Mouse (Mus musculus): ENCODE measurements around the gene Cdh20.

The Cdh20 gene

DNA sequence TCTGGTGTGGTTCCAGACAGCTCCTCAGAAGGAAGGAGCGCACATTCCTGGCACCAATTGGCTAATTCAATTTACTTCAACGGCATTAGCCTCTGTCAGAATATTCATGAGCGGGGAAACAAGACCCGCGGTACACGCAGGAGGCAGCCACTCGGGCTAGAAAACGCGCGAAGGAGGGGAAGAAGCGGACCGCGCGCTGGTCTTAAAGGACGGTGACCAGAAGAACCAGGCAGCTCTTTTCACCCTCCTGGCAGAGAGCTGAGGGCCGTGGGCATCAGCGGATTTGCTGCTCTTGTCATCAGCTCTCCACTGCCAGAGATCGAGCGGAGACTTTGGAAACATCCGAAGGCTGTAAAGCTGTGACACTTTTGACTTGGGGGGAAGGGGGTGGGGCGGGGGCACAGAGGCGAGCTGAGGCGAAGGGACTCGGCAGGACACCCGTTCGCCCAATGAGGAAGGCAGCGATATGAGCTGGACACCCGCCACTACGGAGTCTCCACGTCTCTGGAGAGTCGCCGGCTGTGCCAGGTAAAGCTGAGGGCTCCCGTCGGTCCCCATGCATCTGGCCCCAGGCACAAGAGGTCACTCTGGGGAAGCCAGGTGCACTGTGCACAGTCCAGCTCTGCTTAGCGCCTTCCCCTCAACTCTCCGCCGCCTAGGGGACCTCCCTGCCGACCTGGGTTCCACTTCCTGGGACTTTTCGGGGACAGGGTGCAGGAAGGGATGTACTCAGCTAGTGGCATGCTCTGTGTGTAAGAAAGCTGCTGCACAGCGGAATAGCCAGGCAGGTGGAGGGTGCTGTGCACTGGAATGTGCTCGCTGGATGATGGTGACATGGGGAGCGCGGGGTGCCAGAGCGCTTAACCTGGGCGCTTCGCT, at the start of gene Cdh20:
TSS of gene Cdh20 (plus strand) at position 159 of the 879 bp plus-strand sequence.
- in situ Hi-C loops (cut with MboI; ENCODE audit: low pct_unique_long_range_greater_than_20kb in 1 of 2, low sequenced_read_pairs in 2 of 2, unreplicated experiment in 1 of 2), result no loop called here

DNA sequence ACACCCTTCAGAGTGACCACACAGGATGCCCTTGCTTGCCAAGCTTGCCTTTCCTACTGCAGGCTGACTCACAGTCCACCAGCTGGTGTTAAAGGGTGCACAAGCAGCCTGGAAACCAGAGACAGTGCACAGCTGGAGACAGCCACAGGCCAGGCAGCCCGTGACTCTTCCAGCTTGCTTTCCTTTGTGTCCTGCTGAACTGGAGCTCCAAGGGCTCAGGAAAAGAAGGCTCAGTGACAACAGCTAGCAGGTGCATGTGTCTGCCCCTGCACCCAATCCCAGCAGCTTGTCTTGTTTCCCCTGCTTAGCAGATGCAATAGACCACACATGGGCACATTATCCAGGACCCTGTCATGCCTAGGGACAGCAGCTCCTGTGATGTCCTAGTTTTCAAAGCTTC, 21.5 kb upstream of the Cdh20 start:
- in situ Hi-C loops (cut with MboI; ENCODE audit: low pct_unique_long_range_greater_than_20kb in 1 of 2, low sequenced_read_pairs in 2 of 2, unreplicated experiment in 1 of 2), result no loop called here

DNA sequence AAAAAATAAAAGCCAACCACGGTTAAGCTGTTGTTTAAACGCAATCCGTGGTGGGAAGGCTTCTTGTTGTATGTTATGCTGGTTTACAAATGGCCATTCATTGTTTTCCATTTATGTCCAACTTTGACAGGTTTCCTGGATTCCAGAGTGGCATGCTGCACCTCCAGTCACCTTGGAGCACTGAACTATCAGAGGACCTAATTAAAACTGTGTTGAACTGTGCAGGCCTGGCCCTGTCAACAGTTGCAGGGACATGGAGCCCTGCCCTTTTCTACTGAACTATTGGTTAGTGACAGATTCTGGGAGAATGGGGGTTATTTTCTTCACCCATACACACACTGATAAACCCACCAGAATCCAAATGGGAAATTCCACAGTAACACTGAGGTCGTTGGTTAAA, 20.9 kb upstream of the Cdh20 start:
- in situ Hi-C loops (cut with MboI; ENCODE audit: low pct_unique_long_range_greater_than_20kb in 1 of 2, low sequenced_read_pairs in 2 of 2, unreplicated experiment in 1 of 2), result no loop called here

DNA sequence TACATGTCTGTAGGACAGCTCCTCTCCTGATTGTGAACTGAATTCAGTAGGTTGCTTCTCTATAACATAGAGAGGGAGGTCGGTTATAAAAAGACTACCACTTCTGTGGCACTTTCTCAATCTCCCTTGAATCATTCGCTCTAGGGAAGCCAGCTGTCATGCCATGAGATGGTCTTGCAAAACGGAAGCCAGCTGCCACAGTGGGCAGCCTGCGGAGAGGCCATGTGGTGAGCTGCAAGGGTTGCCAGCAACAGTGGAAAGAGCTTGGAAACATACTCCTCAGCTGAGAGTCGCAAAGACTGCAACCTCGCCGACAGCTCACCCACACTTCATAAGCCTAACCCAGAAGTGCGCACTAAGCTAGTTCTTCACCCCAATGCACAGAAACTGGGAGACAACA, 13.8 kb upstream of the Cdh20 start:
- in situ Hi-C loops (cut with MboI; ENCODE audit: low pct_unique_long_range_greater_than_20kb in 1 of 2, low sequenced_read_pairs in 2 of 2, unreplicated experiment in 1 of 2), result no loop called here

DNA sequence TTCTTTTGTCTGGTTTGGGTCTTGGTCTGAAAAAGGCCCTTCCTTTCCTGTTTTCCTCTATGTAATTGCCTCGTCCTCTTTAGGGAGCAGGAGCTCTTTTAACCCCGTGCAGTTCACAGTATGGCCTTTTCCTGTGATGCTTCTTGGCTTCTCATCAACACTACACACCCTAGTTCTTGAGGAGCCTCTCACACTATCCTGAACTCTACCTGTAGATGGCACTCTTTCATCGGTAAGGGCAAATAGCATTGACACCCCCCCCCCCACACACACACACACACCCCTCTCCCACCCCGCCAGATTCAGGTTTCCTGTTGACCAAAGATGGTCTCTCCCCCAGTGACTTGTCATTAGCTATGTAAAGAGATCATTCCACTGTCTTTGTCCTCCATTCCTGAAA, 12.4 kb upstream of the Cdh20 start:
- in situ Hi-C loops (cut with MboI; ENCODE audit: low pct_unique_long_range_greater_than_20kb in 1 of 2, low sequenced_read_pairs in 2 of 2, unreplicated experiment in 1 of 2), result no loop called here

DNA sequence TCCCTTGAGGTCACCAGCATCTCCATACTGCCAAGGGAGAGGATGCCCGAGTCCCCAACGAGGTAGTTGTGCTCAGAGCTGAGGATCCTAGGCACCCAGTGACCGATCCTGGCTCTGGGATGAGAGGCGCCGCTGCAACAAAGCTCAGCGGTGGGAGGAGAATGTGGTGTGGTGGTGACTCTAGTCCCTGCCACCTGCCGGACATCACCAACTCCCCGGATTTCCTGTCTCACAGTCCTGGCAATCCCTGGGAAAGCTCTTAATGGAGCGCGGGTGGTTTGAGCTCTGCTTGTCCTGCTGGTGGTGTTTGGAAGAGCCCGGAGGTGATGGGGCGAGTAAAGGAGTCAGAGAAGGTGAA, 900 bp downstream of the Cdh20 start:
- in situ Hi-C loops (cut with MboI; ENCODE audit: low pct_unique_long_range_greater_than_20kb in 1 of 2, low sequenced_read_pairs in 2 of 2, unreplicated experiment in 1 of 2), result no loop called here

DNA sequence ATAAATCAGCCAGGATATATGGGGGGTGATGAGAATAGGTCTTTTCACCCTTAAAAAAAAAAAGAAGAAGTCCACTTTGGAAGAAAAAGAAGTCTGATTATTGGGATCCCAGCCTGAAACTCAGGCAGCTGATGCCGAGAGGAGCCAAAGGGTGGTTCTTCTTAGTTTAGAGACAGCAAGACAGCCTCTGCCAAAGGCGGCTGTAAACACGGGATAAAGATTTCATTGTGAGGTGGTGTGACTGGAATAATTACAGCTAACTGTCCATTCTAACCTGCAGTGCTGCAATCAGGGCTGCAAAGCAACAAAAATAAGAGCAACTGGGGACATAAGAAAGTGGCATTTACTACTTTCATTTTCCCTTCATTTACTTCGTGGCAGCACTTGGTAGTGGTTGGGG, 3.6 kb downstream of the Cdh20 start:
- in situ Hi-C loops (cut with MboI; ENCODE audit: low pct_unique_long_range_greater_than_20kb in 1 of 2, low sequenced_read_pairs in 2 of 2, unreplicated experiment in 1 of 2), result no loop called here

DNA sequence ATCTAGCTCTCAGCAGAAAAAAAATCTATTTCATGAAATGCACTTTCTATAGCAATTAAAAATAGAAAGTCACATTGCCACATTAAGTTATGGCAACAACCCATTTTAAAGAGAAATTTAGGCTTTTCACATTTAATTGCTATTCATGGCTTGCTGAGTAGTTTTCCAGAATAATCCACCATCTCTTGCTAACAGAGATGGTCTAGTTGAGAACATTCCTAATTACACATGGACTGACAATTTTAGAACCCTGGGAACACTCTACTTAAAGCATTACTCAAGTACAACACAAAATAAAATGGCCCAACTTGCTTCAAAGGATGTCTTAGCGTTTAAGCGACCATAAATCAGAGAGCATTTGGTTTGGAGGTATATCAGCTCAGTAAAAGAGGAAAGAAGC, 4.9 kb downstream of the Cdh20 start:
- in situ Hi-C loops (cut with MboI; ENCODE audit: low pct_unique_long_range_greater_than_20kb in 1 of 2, low sequenced_read_pairs in 2 of 2, unreplicated experiment in 1 of 2), result no loop called here

DNA sequence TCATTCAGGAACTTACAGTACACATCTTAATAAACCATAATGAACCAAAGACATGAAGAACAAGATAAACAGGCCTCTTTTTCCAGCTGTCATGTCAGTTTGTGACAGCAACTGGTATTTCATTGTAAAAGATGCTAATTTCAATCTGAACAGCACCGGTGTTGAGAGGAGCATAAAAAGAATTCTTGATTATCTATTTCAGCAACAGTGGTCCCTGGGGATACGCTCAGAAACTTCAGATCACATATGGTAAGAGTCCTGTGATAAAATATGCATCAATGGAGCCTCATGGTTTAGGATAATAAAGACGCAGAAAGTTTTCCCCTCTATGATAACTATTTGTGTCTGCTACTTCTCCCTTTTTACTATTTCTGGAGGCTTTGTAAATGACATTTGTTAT, 25.2 kb downstream of the Cdh20 start:
- in situ Hi-C loops (cut with MboI; ENCODE audit: low pct_unique_long_range_greater_than_20kb in 1 of 2, low sequenced_read_pairs in 2 of 2, unreplicated experiment in 1 of 2), result no loop called here

DNA sequence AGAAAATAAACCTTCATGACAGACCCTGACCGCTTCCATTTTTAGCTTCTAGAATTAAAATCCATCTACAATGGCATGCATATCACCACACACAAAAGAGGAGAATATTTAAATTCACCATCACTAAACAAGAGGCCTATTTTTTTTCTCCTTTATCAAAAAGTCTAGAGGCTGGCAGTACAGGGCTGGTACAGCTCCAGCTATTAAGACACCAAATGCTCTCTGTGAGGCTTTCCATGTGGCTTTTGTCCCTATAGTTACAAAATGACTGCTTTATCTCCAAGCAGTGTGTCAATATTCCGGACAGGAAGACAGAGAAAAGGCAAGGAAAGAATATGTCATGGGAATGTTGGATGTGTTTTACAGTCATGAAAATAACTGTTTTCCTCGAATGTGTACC, 27.8 kb downstream of the Cdh20 start:
- in situ Hi-C loops (cut with MboI; ENCODE audit: low pct_unique_long_range_greater_than_20kb in 1 of 2, low sequenced_read_pairs in 2 of 2, unreplicated experiment in 1 of 2), result no loop called here

DNA sequence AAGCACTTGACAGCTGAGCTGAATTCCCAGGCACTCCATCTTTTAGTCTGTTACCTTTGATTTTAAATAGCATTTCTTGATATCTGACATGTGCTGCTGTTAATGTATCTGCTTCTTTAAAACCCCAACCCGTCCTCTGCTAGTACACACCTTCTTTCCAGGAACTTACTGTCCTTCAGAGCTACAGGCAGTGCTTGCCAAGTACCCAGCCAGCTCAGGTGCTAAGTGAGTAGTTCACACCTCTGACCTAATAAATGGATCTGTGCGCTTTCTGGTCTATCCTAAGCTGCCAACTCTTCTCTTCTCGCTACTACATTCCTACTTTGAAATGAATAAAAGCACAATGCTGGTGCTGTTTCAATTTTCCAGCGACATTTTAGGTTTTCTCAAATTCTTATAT, 28.8 kb downstream of the Cdh20 start:
- in situ Hi-C loops (cut with MboI; ENCODE audit: low pct_unique_long_range_greater_than_20kb in 1 of 2, low sequenced_read_pairs in 2 of 2, unreplicated experiment in 1 of 2), result no loop called here

DNA sequence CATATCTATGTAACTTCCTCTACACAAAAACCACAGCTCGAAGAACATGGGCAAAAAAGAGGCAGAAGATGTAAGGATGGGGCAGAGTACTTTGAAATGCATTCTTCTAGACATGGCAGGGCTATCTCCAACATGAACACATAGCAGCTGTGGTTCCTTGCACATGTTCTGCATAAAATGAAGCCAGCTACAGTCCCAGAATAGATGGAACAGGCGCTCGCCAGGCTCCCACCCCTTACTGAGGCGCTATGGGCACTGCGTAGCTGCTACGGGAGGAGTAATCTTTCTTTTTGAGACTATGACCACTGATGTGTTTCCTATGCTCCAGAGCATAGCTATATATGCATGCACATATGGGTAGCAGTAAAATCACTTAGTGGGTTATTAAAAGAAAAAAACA, 36.4 kb downstream of the Cdh20 start:
- in situ Hi-C loops (cut with MboI; ENCODE audit: low pct_unique_long_range_greater_than_20kb in 1 of 2, low sequenced_read_pairs in 2 of 2, unreplicated experiment in 1 of 2), result no loop called here

DNA sequence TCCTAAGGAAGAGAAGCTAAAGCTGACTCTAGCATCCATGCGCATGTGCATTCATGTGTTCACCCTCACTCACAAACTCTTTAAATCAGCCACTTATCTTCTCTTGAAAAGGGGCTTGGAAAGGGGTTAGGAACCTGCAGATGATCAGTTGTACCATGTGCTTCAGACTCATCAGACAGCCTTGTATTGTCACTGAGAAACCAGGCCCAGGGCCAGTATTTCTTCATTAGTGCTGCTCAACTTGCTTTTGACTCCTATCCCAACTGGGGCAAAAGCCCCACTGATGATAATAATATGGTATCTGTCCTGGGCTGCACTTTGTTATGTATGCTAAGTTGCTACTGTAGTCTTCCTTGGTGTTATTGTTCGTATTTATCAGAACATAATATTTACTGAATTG, 38.9 kb downstream of the Cdh20 start:
- in situ Hi-C loops (cut with MboI; ENCODE audit: low pct_unique_long_range_greater_than_20kb in 1 of 2, low sequenced_read_pairs in 2 of 2, unreplicated experiment in 1 of 2), result no loop called here

DNA sequence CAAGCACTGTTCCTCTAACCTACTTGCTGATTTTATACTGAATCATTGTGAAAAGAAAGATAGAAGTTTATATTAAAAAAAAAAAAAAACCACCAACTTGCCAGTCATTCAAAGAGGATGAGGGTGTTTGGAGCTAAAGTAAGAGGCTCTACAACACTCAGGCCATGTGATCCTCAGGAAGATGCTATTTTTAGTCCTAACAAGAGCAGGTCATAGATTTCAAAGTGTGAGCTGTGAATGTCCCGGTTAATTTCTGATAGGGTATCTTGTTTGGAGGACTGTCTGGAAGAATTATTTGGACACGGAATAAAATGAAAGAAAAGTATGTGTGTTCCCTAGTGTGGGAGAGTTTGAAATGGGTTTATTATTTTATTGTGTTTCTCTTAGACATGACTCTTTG, 49.2 kb downstream of the Cdh20 start:
- in situ Hi-C loops (cut with MboI; ENCODE audit: low pct_unique_long_range_greater_than_20kb in 1 of 2, low sequenced_read_pairs in 2 of 2, unreplicated experiment in 1 of 2), result no loop called here

DNA sequence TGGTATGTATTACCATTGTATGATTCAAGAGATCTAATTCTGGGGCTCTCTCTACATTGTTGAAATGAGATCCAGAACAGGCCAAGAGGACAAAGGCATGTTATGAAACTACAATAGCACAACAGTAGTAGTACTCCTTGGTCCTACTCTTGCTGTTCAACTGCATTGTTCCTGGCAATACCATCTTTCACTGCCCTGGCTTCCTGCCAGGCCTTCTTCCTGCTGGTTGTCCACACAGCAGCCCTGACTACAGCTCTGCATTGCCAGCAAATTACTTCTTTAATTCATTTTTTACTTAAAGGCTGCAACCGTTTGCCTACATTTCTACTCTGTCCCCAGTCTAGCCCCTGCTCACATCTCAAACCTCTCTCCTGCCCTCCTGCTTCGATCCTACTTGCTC, 59.8 kb downstream of the Cdh20 start:
- in situ Hi-C loops (cut with MboI; ENCODE audit: low pct_unique_long_range_greater_than_20kb in 1 of 2, low sequenced_read_pairs in 2 of 2, unreplicated experiment in 1 of 2), result no loop called here

DNA sequence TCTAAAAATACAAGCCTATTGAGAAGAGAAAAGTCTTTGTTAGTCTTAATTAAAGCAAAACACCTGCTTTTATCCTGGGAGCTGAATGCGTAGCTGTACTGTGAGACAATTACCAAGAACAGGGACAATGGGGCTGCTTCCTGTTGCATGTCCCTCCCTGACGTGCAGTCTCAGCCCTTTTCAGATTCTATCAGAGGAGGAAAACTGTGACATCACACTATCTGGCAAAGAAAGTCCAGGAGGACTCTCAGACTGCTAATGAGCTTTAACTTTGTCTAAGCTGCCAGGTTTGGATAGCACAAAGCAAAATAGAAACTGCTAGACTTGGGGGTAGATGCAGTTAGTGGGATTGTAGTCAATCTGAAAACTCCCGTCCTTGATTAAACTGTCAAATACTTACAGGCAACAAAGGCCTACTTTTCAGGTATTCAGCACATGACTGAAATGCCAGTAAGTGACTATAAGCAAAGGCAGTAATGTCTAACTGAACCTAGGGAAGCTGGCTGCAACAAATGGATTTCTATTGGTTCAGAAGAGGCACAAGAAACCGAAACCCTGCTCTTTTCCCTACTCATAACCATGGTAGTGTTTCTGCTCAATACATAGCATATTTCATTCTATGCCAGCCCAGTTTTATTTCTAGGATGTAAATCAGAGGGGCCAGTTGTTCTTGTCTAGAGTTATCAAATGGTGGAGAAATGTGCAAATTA, 70.0 kb downstream of the Cdh20 start:
- in situ Hi-C loops (cut with MboI; ENCODE audit: low pct_unique_long_range_greater_than_20kb in 1 of 2, low sequenced_read_pairs in 2 of 2, unreplicated experiment in 1 of 2), result no loop called here

DNA sequence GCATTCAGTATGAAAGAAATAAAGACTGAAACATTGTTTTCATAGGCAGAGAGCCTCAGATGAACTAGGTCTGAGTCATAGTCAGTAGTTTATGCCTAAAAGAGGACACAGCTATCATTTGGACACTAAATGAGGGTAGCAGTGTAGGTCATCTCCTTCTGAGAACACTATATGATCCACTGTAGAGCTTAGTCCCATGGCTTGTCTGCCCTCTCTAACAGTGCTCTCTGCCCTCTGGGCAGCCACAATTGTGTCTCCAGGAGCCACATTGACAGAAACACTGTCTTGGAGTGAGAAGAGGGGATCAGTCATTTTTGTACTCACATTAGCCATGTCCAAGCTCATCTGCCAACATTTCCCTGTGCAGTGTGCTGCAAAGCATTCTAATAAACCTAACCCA, 70.7 kb downstream of the Cdh20 start:
- in situ Hi-C loops (cut with MboI; ENCODE audit: low pct_unique_long_range_greater_than_20kb in 1 of 2, low sequenced_read_pairs in 2 of 2, unreplicated experiment in 1 of 2), result no loop called here

DNA sequence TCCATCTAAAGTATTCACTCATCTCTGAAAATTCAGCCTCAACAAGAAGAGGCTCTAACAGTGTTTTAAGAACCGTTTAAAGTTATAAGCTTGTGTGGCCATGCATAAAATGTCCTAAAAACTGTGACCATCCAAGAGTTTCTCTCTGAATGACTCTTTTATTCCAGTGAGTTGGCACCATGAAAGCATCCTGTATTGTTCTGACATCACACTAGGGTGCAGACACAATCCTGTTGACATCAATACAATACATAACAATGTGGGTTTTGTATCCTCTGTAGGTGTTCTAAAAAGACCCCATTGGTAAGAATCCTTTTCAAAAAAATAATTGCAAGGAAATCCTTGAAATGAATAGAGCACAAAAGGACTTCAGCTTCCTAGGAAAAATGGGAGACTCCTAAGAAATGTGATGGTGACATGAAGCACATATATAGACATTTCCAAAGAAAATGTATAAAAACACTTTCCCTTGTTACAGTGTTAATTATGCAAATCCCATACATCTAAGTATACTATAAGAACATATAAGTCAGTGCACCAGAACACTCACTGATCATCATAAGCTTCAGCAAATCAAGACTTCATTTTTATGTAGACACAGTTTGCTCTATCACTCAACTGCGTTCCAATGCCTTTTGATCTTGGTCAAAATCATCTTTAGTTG, 80.1 kb downstream of the Cdh20 start:
- in situ Hi-C loops (cut with MboI; ENCODE audit: low pct_unique_long_range_greater_than_20kb in 1 of 2, low sequenced_read_pairs in 2 of 2, unreplicated experiment in 1 of 2), result no loop called here

DNA sequence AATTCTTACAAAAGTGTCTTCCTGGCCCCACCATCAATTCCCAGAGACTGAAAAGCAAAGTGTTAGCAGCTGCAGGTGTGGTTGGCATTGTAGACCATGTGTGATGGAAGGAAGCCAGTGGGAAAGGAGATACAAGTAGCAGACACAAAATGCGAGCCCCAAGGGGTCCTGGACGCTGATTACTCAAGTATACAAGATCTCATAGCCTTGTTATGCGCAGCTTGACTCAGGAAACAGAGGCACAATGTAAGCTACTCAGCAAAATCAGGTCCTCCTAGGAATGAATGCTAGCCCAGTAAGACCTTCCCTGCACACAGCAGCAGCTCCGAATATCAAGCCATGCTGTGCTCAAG, 80.6 kb downstream of the Cdh20 start:
- in situ Hi-C loops (cut with MboI; ENCODE audit: low pct_unique_long_range_greater_than_20kb in 1 of 2, low sequenced_read_pairs in 2 of 2, unreplicated experiment in 1 of 2), result no loop called here

DNA sequence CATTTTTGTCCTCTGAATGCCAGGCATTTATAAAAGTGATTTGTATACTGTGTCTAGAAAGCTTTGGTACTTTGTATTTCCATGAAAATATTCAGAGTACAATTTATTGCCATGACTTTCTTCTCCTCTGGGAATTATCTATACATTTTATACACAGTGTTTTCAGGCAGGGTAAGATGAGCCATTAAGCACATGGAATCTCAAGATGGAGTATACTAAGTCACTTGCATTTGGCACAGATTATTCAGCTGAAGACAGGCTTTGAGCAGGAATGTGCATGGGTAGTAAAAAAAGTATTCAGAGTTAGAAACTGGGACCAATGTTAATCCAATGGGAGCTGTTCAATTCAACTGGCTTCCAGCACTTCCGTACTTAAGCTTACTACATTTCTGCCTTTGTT, 109.1 kb downstream of the Cdh20 start:
- in situ Hi-C loops (cut with MboI; ENCODE audit: low pct_unique_long_range_greater_than_20kb in 1 of 2, low sequenced_read_pairs in 2 of 2, unreplicated experiment in 1 of 2), result no loop called here

Measured in mouse embryonic stem cell (cell line).